Mouse (Mus musculus): ENCODE results near the gene Slc35f1. TPM values are rescaled to one million over a fixed set of nuclear protein-coding genes. Genes with fewer than 3 reads are reported as not detected.

The Slc35f1 gene
- total and polyA plus RNA-seq, 2 experiments from 2014 or later: 37.8 to 110 TPM

DNA sequence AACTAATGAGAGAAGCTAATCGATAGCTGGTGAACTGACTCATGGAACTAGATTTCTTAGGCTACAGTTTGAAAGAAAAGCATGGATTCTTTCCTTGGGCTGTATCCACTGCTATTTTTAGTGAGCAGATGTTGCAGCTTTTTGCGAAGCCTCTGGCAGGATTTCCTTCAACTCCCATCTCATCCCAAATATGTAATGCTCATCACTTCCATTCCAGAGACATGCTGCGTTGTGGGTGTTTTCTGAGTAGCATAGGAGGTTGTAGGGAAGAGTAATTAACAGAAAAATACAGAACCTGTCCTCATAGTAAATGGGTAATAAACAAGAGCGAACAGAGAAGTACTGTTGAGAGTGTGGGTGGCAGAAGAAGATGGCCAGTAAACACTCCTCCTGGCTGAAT, 21.8 kb downstream of the Slc35f1 start:
- no peak overlapping the region for H3K4me2 ChIP-seq (ENCODE audit: low read depth)
- H3K9ac ChIP-seq: no peak overlapping the region
- ATAC-seq (peak; percentile 67; the same call in 1 of the 2 replicates), DNase-seq (peak; percentile 49)
- no peak for TF ChIP-seq CTCF (IDR thresholded peaks at IDR 0.05; ENCODE audit: low read depth)
- H3K27me3 ChIP-seq (ENCODE audit: insufficient read depth, low read length): no peaks in the 10 kb centered on the region
- H3K4me1 ChIP-seq (ENCODE audit: insufficient read depth): peaks cover 5% of the 10 kb centered on the region; the same call in 1 of the 2 replicates
- no peaks in the 10 kb centered on the region for H3K9me3 ChIP-seq (ENCODE audit: low read length)
- WGBS: 58% methylated on average over 4 of the region's 4 CpGs
- H3K27ac ChIP-seq (ENCODE audit: low read depth, low read length): no peak overlapping the region; the same call in 1 of the 2 replicates
- no peak overlapping the region for H3K4me3 ChIP-seq (ENCODE audit: low read depth, low read length)
- no peaks in the 10 kb centered on the region for H3K36me3 ChIP-seq (ENCODE audit: insufficient read depth)

DNA sequence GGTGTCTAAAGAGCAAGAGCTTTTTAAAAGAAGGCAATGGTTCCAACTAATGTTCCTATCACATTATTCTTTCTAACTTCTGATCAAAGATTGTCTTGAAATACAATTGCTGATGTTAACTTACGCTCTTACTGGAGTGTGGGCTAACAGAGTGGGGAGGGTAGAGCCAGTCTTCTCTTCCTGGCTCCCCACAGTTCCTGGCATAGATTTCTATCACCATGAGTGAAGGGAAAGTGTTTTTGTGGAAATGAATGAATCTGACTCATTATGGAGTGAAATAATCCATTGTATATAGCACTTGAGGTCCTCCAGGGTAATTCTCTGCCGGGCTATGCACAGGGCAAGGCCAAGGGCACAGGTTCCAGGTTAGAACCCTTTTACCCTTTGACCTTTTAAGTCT, 24.2 kb downstream of the Slc35f1 start:
- Histone ChIP-seq H3K27me3 (ENCODE audit: insufficient read depth, low read length) (no peaks in the 10 kb centered on the region), H3K4me3 (ENCODE audit: low read depth, low read length) (no peak overlapping the region), H3K9ac (no peak overlapping the region), H3K27ac (ENCODE audit: low read depth, low read length) (no peak overlapping the region), H3K9me3 (ENCODE audit: low read length) (no peaks in the 10 kb centered on the region), H3K4me1 (ENCODE audit: insufficient read depth) (peaks cover 5% of the 10 kb centered on the region; the same call in 1 of the 2 replicates), H3K4me2 (ENCODE audit: low read depth) (no peak overlapping the region), H3K36me3 (ENCODE audit: insufficient read depth) (no peaks in the 10 kb centered on the region)
- DNase-seq (no peak), ATAC-seq (no peak)
- TF ChIP-seq CTCF (IDR thresholded peaks at IDR 0.05; ENCODE audit: low read depth): no peak
- 51% methylated on average over 2 of the region's 2 CpGs for WGBS

DNA sequence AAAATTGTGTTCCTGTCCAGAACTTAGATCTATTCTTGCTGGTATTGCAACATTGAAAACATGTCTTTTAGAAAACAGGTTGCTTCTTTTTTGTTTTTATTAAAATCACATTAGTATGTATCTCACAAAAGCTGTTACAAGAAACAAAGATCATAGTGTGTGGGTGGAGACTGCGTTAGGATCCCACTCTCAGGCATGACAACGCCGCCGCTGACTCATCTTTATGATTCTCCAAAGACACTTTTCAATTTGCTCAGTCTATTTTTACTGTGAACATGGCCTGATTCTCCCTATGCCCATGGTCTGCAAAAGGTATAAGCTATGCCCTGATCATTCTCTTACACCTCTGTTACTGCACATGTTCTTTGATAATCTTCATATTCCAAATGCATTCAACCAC, 24.8 kb downstream of the Slc35f1 start:
- H3K27ac ChIP-seq (ENCODE audit: low read depth, low read length): no peak overlapping the region
- H3K27me3 ChIP-seq (ENCODE audit: insufficient read depth, low read length): no peaks in the 10 kb centered on the region
- WGBS: 82% methylated on average over 4 of the region's 4 CpGs
- H3K4me2 ChIP-seq (ENCODE audit: low read depth): no peak overlapping the region
- no peak for TF ChIP-seq CTCF (IDR thresholded peaks at IDR 0.05; ENCODE audit: low read depth)
- no peaks in the 10 kb centered on the region for H3K36me3 ChIP-seq (ENCODE audit: insufficient read depth)
- no peak overlapping the region for H3K9ac ChIP-seq
- DNase-seq: no peak
- ATAC-seq: no peak
- H3K4me3 ChIP-seq (ENCODE audit: low read depth, low read length): no peak overlapping the region
- H3K4me1 ChIP-seq (ENCODE audit: insufficient read depth): peaks cover 5% of the 10 kb centered on the region; the same call in 1 of the 2 replicates
- no peaks in the 10 kb centered on the region for H3K9me3 ChIP-seq (ENCODE audit: low read length)

- WGBS: 39% methylated on average over 1 of the region's 1 CpGs
- DNase-seq: no peak
- Histone ChIP-seq H3K9ac (no peak overlapping the region), H3K27me3 (ENCODE audit: insufficient read depth, low read length) (no peaks in the 10 kb centered on the region), H3K4me1 (ENCODE audit: insufficient read depth) (no peaks in the 10 kb centered on the region), H3K9me3 (ENCODE audit: low read length) (no peaks in the 10 kb centered on the region), H3K27ac (ENCODE audit: low read depth, low read length) (no peak overlapping the region), H3K4me3 (ENCODE audit: low read depth, low read length) (no peak overlapping the region), H3K36me3 (ENCODE audit: insufficient read depth) (no peaks in the 10 kb centered on the region), H3K4me2 (ENCODE audit: low read depth) (no peak overlapping the region)
- TF ChIP-seq CTCF (IDR thresholded peaks at IDR 0.05; ENCODE audit: low read depth): no peak
- ATAC-seq: no peak
Observed at GRCm38 (mm10) chr10:52718199-52718917, 28.0 kb downstream of the Slc35f1 start.

- Histone ChIP-seq H3K9me3 (ENCODE audit: low read length) (no peaks in the 10 kb centered on the region), H3K4me2 (ENCODE audit: low read depth) (no peak overlapping the region), H3K27ac (ENCODE audit: low read depth, low read length) (no peak overlapping the region), H3K4me1 (ENCODE audit: insufficient read depth) (no peaks in the 10 kb centered on the region), H3K36me3 (ENCODE audit: insufficient read depth) (no peaks in the 10 kb centered on the region), H3K4me3 (ENCODE audit: low read depth, low read length) (no peak overlapping the region), H3K27me3 (ENCODE audit: insufficient read depth, low read length) (no peaks in the 10 kb centered on the region), H3K9ac (no peak overlapping the region)
- TF ChIP-seq CTCF (IDR thresholded peaks at IDR 0.05; ENCODE audit: low read depth): no peak
- WGBS: 73% methylated on average over 5 of the region's 5 CpGs
- ATAC-seq (no peak), DNase-seq (no peak)
Observed at GRCm38 (mm10) chr10:52726674-52727073, 36.3 kb downstream of the Slc35f1 start.

DNA sequence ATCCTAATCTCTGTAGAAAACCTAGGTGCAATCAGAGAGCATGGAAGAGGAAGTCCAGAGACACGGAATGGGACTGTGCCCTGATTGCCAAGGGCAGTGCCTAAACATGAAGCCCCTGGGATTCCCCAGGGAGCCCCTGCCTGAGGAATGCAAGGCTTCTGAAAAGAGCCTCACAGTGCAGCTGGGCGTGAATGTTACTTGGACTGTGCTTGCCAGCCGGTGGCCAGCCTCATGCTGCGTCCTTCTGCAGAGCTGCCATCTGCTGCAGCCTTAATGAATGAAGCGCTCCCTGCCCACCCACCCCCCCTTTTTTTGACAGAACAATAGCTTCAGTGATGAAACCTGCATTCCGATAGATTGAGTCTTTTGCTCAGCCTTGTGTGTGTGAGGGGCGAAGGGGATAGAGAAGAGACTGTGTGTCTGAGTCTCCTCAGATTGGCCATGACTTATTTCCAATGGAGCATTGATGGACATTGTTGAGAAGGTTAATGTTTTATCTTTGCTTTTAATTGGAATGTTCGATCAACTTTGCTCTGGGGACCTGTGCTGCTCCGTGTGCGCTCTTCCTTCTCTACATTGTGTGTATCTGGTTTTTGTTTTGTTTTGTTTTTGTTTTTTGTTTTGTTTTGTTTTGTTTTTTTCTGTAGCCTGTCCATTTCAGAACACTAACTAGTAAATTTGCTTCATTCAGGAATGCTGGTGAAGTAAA, 52.5 kb downstream of the Slc35f1 start:
- H3K4me3 ChIP-seq (ENCODE audit: low read depth, low read length): no peak overlapping the region
- no peak overlapping the region for H3K9ac ChIP-seq
- DNase-seq (peak; percentile 82), ATAC-seq (peak; percentile 99)
- H3K4me1 ChIP-seq (ENCODE audit: insufficient read depth): peaks cover 3% of the 10 kb centered on the region; the same call in 1 of the 2 replicates
- no peaks in the 10 kb centered on the region for H3K9me3 ChIP-seq (ENCODE audit: low read length)
- H3K36me3 ChIP-seq (ENCODE audit: insufficient read depth): no peaks in the 10 kb centered on the region
- no peak overlapping the region for H3K27ac ChIP-seq (ENCODE audit: low read depth, low read length)
- no peaks in the 10 kb centered on the region for H3K27me3 ChIP-seq (ENCODE audit: insufficient read depth, low read length)
- 4% methylated on average over 10 of the region's 10 CpGs for WGBS
- peak overlapping the region; percentile 22 for H3K4me2 ChIP-seq (ENCODE audit: low read depth)
- TF ChIP-seq CTCF (IDR thresholded peaks at IDR 0.05; ENCODE audit: low read depth): no peak

DNA sequence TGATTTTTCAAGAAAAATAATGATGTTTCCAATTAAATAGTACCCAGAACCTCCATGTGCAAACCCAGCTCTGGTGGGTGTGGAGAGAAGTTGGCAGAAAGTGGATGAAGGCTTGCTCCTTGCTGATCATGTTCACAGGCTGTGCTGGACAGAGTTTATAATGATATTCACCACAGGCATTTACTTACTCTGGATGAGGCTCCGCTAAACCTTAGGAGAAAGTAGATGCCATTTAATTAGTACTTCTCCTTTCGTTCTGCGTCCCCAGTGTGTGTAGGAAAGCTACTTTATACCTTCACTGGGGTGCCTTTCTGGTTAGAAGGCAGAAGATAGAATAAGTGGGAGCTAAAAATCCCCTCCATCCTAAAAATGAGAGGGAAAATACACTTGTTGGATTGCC, 53.5 kb downstream of the Slc35f1 start:
- H3K4me3 ChIP-seq (ENCODE audit: low read depth, low read length): no peak overlapping the region
- H3K27me3 ChIP-seq (ENCODE audit: insufficient read depth, low read length): no peaks in the 10 kb centered on the region
- H3K36me3 ChIP-seq (ENCODE audit: insufficient read depth): no peaks in the 10 kb centered on the region
- no peak for ATAC-seq
- no peak for DNase-seq
- no peak overlapping the region for H3K4me2 ChIP-seq (ENCODE audit: low read depth)
- no peak overlapping the region for H3K9ac ChIP-seq
- H3K4me1 ChIP-seq (ENCODE audit: insufficient read depth): peaks cover 3% of the 10 kb centered on the region; the same call in 1 of the 2 replicates
- H3K9me3 ChIP-seq (ENCODE audit: low read length): no peaks in the 10 kb centered on the region
- no peak for TF ChIP-seq CTCF (IDR thresholded peaks at IDR 0.05; ENCODE audit: low read depth)
- WGBS: 41% methylated on average over 3 of the region's 3 CpGs
- H3K27ac ChIP-seq (ENCODE audit: low read depth, low read length): no peak overlapping the region
